Mouse (Mus musculus): ENCODE data around the gene Cela2a. TPM values are rescaled to one million over a fixed set of nuclear protein-coding genes. Genes with fewer than 3 reads are reported as not detected.
A peak's percentile ranks its signal among the peaks of the same experiment; 100 is the strongest.

Cela2a gene
- polyA plus RNA-seq, 1 experiment from 2014 or later = 0.61 TPM

DNA sequence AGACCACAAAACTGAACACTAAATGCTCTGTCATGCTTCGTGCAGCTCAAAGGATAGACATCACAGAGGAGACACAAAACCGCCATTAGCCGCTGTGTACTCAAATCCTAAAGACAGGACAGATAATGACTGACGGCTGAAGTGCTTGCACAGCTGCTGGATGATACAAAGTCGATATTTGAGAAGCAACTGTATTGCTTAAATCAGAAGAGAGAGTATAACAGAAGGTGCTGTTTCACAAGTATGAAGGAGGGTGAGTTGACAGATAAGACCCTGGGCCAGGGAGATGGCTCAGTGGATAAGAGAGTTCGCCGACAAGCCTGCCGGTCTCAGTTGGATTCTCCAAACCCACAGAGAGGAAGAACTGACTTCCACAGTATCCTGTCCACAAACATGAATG, 54.1 kb downstream of the Cela2a start:
- DNase-seq = no peak
- TF ChIP-seq CTCF (IDR thresholded peaks at IDR 0.05; ENCODE audit: low read depth) = no peak
- peak; percentile 50; the same call in 1 of the 2 replicates for TF ChIP-seq EP300 (IDR thresholded peaks at IDR 0.05; ENCODE audit: low read depth)
- H3K9ac ChIP-seq (replicated peaks) = no peak overlapping the region
- peaks cover 40% of the 10 kb centered on the region for H3K4me1 ChIP-seq (ENCODE audit: insufficient read depth)
- ATAC-seq = no peak
- peaks cover 50% of the 10 kb centered on the region for H3K36me3 ChIP-seq (replicated peaks; ENCODE audit: insufficient read depth, low read length)
- 52% methylated on average over 8 of the region's 8 CpGs for WGBS (ENCODE audit: insufficient replicate concordance)
- no peak overlapping the region for H3K4me2 ChIP-seq (ENCODE audit: low read depth, low read length)
- H3K4me3 ChIP-seq (ENCODE audit: low read depth, low read length) = no peak overlapping the region
- H3K27ac ChIP-seq (ENCODE audit: low read depth) = no peak overlapping the region
- no peaks in the 10 kb centered on the region for H3K9me3 ChIP-seq (ENCODE audit: low read length)
- H3K27me3 ChIP-seq (ENCODE audit: insufficient read depth, low read length) = no peaks in the 10 kb centered on the region

DNA sequence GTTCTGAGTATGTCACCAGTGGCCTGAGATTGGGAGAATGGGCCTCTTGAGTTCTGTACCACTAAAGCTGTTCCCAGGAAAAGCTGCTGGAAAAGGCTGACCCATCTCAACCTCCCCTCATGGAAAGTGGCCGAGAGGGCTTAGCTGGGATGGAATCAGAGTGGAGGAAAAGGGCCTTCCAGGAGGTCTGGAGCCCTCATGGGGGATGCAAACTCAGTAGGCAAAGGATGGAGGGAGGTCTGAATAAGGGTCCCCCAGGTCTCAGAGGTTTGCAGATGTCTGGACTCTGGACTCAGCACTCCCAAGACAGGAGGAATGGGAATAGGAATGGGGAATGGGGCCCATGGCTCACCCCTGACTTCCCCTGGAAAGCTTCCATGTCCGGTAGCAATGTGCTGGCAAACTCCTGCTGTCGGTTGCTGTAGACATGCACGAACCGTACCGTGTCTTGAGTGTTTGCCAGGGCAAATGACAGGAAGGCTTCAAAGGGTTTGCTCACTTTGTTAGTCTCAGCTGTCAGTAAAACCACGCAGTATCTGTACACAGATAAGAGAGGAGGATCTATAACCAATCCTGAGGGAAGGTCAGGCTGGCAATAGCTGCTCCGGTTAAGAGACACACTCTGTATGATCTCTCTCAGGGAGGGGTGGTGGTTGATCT, 56.3 kb downstream of the Cela2a start:
- Histone ChIP-seq H3K36me3 (replicated peaks; ENCODE audit: insufficient read depth, low read length) (peaks cover 43% of the 10 kb centered on the region), H3K27ac (ENCODE audit: low read depth) (peak overlapping the region; percentile 18; the same call in 1 of the 2 replicates), H3K9me3 (ENCODE audit: low read length) (no peaks in the 10 kb centered on the region), H3K4me1 (ENCODE audit: insufficient read depth) (peaks cover 47% of the 10 kb centered on the region), H3K4me2 (ENCODE audit: low read depth, low read length) (no peak overlapping the region), H3K27me3 (ENCODE audit: insufficient read depth, low read length) (no peaks in the 10 kb centered on the region), H3K9ac (replicated peaks) (no peak overlapping the region), H3K4me3 (ENCODE audit: low read depth, low read length) (no peak overlapping the region)
- ATAC-seq (no peak), DNase-seq (no peak)
- WGBS (ENCODE audit: insufficient replicate concordance) = 46% methylated on average over 8 of the region's 8 CpGs
- no peak for TF ChIP-seq EP300 (IDR thresholded peaks at IDR 0.05; ENCODE audit: low read depth)
- no peak for TF ChIP-seq CTCF (IDR thresholded peaks at IDR 0.05; ENCODE audit: low read depth)

DNA sequence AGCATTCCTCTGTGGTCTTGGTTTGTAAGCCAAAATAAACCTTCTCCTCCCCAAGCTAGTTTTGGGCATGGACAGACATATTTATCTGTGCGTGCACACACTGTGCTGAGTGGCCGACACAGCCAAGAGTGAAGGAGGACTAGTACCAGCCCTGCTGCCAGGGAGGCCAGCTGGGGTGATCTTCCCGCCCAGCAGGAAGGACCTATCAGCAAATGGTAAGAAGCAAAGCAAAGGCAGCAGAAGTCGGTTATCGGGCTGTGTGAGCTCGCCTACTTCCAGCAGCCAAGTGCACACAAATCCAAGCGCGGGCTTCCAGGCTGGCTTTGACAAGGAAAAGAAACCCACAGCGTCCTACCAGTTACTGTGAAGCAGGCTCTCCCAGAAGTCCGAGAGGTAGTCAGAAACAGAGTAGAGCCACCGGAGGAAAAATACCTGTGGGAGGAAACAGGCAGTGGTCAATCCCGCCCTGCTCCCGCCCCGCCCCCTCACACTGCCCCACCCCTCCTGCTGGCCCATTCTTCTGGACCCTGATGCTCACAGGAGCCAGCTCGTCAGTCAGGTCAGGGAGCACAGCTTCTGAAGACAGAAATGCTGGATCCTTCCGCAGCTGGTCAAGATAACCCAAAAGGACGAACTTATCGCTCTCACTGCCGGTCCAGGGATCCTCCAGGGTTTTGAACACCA, 58.5 kb downstream of the Cela2a start:
- no peaks in the 10 kb centered on the region for H3K27me3 ChIP-seq (ENCODE audit: insufficient read depth, low read length)
- WGBS (ENCODE audit: insufficient replicate concordance) = 52% methylated on average over 19 of the region's 19 CpGs
- DNase-seq (peak; percentile 63), ATAC-seq (peak; percentile 85)
- no peaks in the 10 kb centered on the region for H3K9me3 ChIP-seq (ENCODE audit: low read length)
- H3K27ac ChIP-seq (ENCODE audit: low read depth) = peak overlapping the region; percentile 61
- H3K4me3 ChIP-seq (ENCODE audit: low read depth, low read length) = peak overlapping the region; percentile 20
- peaks cover 47% of the 10 kb centered on the region for H3K4me1 ChIP-seq (ENCODE audit: insufficient read depth)
- H3K9ac ChIP-seq (replicated peaks) = peak overlapping the region; percentile 33; the same call in 1 of the 2 replicates
- TF ChIP-seq EP300 (IDR thresholded peaks at IDR 0.05; ENCODE audit: low read depth) (0 out of 2 replicates have a peak, but pooled peaks have one; percentile 50), CTCF (IDR thresholded peaks at IDR 0.05; ENCODE audit: low read depth) (no peak)
- H3K36me3 ChIP-seq (replicated peaks; ENCODE audit: insufficient read depth, low read length) = peaks cover 47% of the 10 kb centered on the region
- H3K4me2 ChIP-seq (ENCODE audit: low read depth, low read length) = peak overlapping the region; percentile 63

DNA sequence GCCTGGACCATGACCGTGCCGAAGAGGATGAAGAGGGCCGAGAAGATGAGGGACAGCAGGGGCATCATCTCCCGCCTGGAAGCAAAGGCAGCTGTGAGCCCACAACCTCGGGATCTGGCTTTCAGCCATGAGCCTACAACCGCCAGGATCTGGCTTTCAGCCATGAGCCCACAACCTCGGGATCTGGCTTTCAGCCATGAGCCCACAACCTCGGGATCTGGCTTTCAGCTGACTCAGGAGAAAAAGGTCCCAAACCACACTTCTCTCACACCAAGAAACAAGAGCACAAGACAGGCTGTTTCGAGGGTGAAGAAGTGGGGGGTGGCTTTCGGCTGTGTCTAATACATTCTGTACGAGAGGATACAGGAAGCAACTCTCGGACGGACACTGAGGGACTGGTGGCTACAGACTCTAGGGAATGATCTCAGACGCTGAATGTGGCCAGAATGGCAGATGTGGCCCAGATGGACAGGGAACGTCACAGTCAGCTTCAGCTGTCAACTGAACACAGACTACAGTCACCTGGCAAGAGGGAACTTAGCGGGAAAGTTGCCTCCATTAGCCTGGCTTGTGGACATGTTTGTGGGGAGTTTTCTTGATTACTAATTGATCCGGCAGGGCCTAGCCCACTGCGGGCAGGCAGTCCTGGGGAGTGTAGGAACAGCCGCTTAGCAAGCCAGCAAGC, 59.1 kb downstream of the Cela2a start:
- ATAC-seq = peak; percentile 24
- Histone ChIP-seq H3K27me3 (ENCODE audit: insufficient read depth, low read length) (no peaks in the 10 kb centered on the region), H3K4me1 (ENCODE audit: insufficient read depth) (peaks cover 47% of the 10 kb centered on the region), H3K36me3 (replicated peaks; ENCODE audit: insufficient read depth, low read length) (peaks cover 51% of the 10 kb centered on the region), H3K4me2 (ENCODE audit: low read depth, low read length) (peak overlapping the region; percentile 63), H3K27ac (ENCODE audit: low read depth) (peak overlapping the region; percentile 61), H3K4me3 (ENCODE audit: low read depth, low read length) (peak overlapping the region; percentile 20; the same call in 1 of the 2 replicates), H3K9me3 (ENCODE audit: low read length) (no peaks in the 10 kb centered on the region), H3K9ac (replicated peaks) (peak overlapping the region; percentile 33)
- peak; percentile 34 for DNase-seq
- TF ChIP-seq EP300 (IDR thresholded peaks at IDR 0.05; ENCODE audit: low read depth) (no peak), CTCF (IDR thresholded peaks at IDR 0.05; ENCODE audit: low read depth) (no peak)
- WGBS (ENCODE audit: insufficient replicate concordance) = 62% methylated on average over 19 of the region's 19 CpGs

DNA sequence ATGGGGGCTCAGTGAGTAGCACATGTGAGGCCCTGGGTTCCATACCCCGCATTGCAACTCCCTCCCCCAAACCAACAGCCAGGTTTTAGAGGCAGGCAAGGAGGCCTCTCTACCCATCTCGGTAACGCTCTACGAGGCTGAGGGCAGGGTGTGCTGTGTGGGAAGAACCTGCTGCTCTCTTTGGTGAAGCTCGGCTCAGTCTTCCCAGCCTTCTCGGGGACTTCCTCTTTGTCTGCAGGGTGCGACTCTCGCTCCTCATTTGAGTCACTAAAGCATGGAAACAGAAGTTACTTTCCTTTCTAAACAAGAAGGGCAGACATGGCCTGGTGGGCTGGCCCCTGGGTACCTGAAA, 59.7 kb downstream of the Cela2a start:
- ATAC-seq = no peak
- peak overlapping the region; percentile 33; the same call in 1 of the 2 replicates for H3K9ac ChIP-seq (replicated peaks)
- peak overlapping the region; percentile 61 for H3K27ac ChIP-seq (ENCODE audit: low read depth)
- H3K27me3 ChIP-seq (ENCODE audit: insufficient read depth, low read length) = no peaks in the 10 kb centered on the region
- 46% methylated on average over 8 of the region's 8 CpGs for WGBS (ENCODE audit: insufficient replicate concordance)
- no peak for TF ChIP-seq EP300 (IDR thresholded peaks at IDR 0.05; ENCODE audit: low read depth)
- TF ChIP-seq CTCF (IDR thresholded peaks at IDR 0.05; ENCODE audit: low read depth) = no peak
- H3K4me2 ChIP-seq (ENCODE audit: low read depth, low read length) = peak overlapping the region; percentile 63; the same call in 1 of the 2 replicates
- peaks cover 54% of the 10 kb centered on the region for H3K36me3 ChIP-seq (replicated peaks; ENCODE audit: insufficient read depth, low read length)
- no peak overlapping the region for H3K4me3 ChIP-seq (ENCODE audit: low read depth, low read length)
- no peak for DNase-seq
- H3K9me3 ChIP-seq (ENCODE audit: low read length) = no peaks in the 10 kb centered on the region
- H3K4me1 ChIP-seq (ENCODE audit: insufficient read depth) = peaks cover 44% of the 10 kb centered on the region

DNA sequence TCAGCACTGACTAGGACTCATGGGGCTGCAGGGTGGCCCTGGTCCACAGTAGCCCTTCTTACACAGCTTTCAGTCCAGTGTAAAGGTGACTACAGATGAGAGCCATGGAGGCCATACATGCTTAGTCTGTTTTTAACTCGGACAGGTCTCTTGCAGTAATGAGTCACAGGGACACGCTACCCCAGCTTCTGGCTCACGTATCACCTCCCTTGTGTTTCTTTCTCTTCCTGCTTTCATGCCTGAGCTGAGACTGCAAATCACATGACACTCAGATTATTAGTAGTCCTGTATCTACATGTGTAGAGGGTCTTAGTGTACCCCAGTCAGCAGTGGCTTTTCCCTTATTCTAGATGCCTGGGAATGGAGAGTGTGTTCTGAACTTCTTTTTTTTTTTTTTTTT, 61.0 kb downstream of the Cela2a start:
- H3K9me3 ChIP-seq (ENCODE audit: low read length) = no peaks in the 10 kb centered on the region
- no peak for ATAC-seq
- TF ChIP-seq CTCF (IDR thresholded peaks at IDR 0.05; ENCODE audit: low read depth) (no peak), EP300 (IDR thresholded peaks at IDR 0.05; ENCODE audit: low read depth) (no peak)
- no peaks in the 10 kb centered on the region for H3K27me3 ChIP-seq (ENCODE audit: insufficient read depth, low read length)
- no peak overlapping the region for H3K4me3 ChIP-seq (ENCODE audit: low read depth, low read length)
- WGBS (ENCODE audit: insufficient replicate concordance) = 91% methylated on average over 3 of the region's 3 CpGs
- peaks cover 51% of the 10 kb centered on the region for H3K36me3 ChIP-seq (replicated peaks; ENCODE audit: insufficient read depth, low read length)
- H3K4me1 ChIP-seq (ENCODE audit: insufficient read depth) = peaks cover 36% of the 10 kb centered on the region
- H3K9ac ChIP-seq (replicated peaks) = no peak overlapping the region
- H3K27ac ChIP-seq (ENCODE audit: low read depth) = no peak overlapping the region
- H3K4me2 ChIP-seq (ENCODE audit: low read depth, low read length) = no peak overlapping the region
- DNase-seq = no peak

Other genes with a start within 250 kb of the Cela2a start
- gene Fblim1, start 220.1 kb downstream of the Cela2a start, polyA plus RNA-seq (2015; fragmentation: Nextera tagmentation; extraction: Ambion mirVana) = 1.5 and 1.8 TPM in 2 replicates
- gene Tmem82, start 207.5 kb downstream of the Cela2a start, polyA plus RNA-seq (2015; fragmentation: Nextera tagmentation; extraction: Ambion mirVana) = 17.3 and 17.8 TPM in 2 replicates
- gene Slc25a34, start 202.3 kb downstream of the Cela2a start, polyA plus RNA-seq (2015; fragmentation: Nextera tagmentation; extraction: Ambion mirVana) = 0.40 and 0.76 TPM in 2 replicates
- gene Plekhm2, start 161.3 kb downstream of the Cela2a start, polyA plus RNA-seq (2015; fragmentation: Nextera tagmentation; extraction: Ambion mirVana) = 1.7 TPM in 2 replicates
- not detected in 2 replicates for gene Rsc1a1, start 140.6 kb downstream of the Cela2a start, polyA plus RNA-seq (2015; fragmentation: Nextera tagmentation; extraction: Ambion mirVana)
- gene Ddi2, start 102.7 kb downstream of the Cela2a start, polyA plus RNA-seq (2015; fragmentation: Nextera tagmentation; extraction: Ambion mirVana) = 21.7 and 22.6 TPM in 2 replicates
- 101 and 105 TPM in 2 replicates for gene Agmat, start 79.5 kb downstream of the Cela2a start, polyA plus RNA-seq (2015; fragmentation: Nextera tagmentation; extraction: Ambion mirVana)
- gene Dnajc16, start 35.2 kb downstream of the Cela2a start, polyA plus RNA-seq (2015; fragmentation: Nextera tagmentation; extraction: Ambion mirVana) = 2.7 TPM in 2 replicates
- 6.3 and 7.4 TPM in 2 replicates for gene Casp9, start 32.5 kb downstream of the Cela2a start, polyA plus RNA-seq (2015; fragmentation: Nextera tagmentation; extraction: Ambion mirVana)
- not detected in 2 replicates for gene Ctrc, start 20.2 kb upstream of the Cela2a start, polyA plus RNA-seq (2015; fragmentation: Nextera tagmentation; extraction: Ambion mirVana)
- gene Efhd2, start 48.8 kb upstream of the Cela2a start, polyA plus RNA-seq (2015; fragmentation: Nextera tagmentation; extraction: Ambion mirVana) = 37.1 and 39.9 TPM in 2 replicates
- gene Fhad1, start 188.9 kb upstream of the Cela2a start, polyA plus RNA-seq (2015; fragmentation: Nextera tagmentation; extraction: Ambion mirVana) = 0.71 and 1.0 TPM in 2 replicates

All from liver, postnatal 0 days (tissue).